Mouse (Mus musculus) right cerebral cortex, postnatal 25 days (tissue): Measurements from ENCODE around the gene Zbtb46.

Experiments
- DNase-seq: peaks from one replicate; pipeline ENCODE4 v3.0.0; 2022

The Zbtb46 gene

DNA sequence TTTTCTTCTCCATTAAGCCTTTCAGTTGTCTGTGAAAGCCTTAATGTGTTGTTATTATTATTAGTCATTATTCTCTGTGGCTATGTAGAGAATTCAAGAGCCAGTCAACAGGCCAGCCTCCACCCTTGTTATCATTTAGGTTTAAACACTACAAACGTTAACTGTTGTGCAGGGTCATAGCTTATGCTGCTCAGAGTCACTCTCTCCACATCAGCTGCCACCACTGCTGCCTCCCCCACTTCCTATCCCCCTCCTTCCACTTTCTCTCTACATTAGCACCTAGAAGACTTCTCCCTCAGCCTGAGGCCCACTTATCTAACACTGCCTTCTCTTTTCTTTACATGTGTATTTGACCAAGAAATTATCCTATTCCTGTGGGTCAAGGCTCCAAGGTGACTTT, 57.7 kb downstream of the Zbtb46 start:
- DNase-seq, result no peak

DNA sequence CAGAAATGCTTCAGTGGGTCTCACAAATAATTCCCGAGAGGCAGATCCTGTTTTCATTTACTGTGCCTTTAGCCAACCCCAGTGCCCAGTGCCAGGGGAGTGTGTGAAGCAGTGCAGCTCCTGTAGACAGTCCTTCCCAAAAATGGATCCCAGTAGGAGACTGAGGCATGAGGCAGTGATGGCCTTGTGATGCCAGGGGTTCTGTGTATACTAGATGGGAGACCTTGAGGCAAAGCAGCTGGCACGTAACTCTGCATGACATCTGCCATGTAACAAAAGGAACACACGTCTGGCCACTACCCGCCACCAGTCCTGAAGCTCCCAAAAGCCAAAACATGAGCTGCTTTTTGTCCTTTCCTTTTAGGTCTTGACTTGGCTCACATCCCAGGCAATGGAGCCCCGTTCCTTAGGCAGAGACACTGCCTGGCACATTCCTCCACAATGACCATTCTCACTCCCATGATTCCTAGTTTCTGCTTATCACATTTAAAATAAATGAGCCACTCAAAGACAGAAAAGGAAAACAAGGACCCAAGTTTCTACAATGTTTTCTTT, 61.9 kb downstream of the Zbtb46 start:
- no peak for DNase-seq

DNA sequence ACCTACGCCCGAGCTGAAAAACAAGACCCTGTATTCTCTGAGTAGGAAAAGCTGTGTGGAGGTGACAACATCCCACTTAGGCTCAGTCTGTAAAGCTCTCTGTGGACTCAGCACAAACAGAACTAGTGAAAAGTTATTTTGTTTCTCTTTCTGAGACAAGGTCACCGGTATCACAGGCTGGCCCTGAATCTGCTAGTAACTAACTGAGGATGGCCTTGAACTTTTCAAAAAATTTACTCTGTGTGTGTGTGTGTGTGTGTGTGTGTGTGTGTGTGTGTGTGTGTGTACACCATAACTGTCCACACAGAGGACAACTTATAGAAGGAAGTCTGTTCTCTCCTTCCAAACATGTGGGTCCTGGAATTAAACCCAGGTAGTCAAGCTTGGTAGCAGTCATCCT, 65.1 kb downstream of the Zbtb46 start:
- no peak for DNase-seq

DNA sequence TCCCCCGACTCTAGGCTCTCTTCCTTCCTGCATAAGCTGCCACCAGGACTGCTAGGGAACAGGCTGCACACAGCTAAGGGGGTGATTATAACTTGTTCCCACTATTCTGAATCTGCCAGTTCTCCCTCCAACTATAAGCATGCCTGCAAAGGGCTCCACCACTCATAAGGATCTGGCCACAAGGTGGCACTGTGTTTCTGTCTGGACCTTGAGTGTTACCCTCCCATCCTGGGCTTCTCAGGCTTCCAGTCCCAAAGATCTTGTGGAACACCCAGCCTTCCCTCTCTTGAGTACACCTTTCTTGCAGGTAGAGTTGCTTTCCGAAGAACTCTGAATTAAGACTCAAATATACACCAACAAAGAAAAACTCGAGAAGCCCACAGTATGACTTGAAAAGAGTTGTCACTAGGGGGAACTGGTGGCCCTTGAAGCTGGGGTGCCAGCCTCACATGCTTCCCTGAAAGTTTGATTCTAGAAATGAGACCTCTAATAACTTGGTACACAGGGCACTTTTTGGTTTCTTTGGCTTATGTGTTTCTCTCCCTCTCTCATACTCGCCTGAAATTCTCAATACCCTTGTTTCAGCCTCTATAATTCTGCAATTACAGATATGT, 66.5 kb downstream of the Zbtb46 start:
- DNase-seq, result peak; percentile 83

DNA sequence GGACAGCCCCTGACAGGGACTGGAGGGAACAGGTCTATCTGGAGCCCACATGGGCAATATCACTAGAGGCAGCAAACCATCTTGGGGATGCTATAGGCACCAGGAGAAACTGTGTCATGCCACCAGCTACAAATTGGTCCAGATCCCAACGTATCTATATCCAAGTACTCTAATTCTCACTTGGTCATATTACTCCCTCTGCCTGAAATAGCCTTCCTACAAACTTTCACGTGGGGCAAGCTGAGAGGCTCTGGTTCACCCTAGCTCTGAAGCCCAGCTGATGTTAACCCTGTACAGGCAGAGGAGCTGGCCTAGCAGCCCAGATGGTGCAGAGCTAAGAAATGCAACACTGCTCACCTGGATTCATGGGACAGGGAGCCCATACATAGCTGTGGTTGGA, 67.7 kb downstream of the Zbtb46 start:
- no peak for DNase-seq

DNA sequence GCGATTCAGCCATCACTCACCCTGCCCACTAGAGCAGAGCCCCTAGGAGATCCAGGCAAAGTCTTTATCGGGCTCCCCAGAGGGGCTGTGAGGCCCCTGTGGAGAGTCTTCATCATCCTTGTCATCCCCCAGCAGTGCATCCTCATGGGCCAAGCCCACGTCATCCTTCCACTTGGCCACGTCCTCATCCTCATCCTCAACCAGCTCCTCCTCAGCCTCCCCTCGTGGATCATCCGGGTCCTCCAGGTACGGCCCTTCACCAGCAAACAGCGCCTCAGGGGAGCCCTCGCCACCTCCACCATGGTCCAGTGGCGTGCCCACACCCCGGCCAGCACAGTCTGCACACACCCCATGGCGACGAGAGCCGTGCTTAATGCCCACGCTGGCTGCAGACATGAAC, 68.2 kb downstream of the Zbtb46 start:
- DNase-seq, result no peak

DNA sequence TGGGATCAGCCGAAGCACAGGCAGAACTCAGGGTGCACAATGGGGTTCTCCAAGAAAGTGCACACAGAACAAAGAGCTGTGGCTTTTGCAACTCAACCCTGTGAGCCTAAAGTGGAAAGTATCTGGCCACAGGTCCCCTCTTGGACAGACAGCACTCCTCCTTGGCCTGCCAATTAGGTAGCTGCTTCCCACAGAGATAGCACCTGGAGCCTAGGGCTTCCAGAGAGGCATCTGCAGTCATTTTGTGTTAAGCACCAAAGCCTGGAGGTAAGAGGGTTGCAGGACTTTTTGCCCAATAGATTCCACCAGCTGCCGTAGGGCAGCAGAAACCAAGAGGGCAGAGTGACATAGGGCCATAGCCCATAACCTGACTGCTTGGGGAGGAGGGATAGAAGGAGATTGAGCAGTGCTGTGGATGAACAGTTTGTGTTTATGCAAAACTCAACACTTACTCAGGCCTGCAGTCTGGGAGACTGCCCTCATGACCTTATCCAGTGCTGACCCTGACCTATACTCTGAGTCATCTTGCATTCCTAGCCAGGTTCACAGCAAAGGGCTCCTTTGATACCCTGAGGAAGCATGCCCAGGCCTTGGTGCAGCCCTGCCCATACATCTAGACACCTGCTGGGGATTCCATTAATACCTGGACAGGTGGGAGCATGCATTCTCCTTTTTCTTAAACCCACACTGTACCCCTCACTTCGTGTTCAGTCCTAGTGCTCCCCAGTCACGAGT, 68.9 kb downstream of the Zbtb46 start:
- DNase-seq, result no peak

DNA sequence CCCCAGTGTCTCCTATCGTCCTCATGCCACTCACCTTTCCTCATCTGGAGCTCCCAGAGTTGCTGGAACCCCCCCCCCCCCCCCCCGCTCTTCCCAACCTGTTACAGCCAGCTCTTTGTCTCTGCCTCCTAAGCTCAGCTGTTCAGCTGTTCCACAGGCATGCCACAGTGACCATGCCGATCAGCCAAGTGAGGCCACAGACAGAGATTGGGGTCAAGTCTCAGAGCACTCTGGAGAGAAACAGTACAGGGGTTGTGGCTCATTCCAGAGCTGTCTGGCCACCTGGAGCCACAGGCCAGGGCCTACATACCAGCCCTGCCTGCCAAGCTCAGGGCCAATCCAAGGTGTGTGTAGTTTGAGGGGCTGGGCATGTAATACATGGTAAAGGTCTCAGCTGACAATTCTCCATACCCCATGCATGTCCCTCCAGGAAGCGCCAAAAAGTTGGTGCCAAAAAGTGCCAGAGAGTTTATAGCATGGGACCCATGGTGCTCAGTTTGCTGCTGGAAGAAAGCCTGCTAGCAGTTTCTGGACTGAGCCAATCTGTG, 72.5 kb downstream of the Zbtb46 start:
- DNase-seq, result no peak

DNA sequence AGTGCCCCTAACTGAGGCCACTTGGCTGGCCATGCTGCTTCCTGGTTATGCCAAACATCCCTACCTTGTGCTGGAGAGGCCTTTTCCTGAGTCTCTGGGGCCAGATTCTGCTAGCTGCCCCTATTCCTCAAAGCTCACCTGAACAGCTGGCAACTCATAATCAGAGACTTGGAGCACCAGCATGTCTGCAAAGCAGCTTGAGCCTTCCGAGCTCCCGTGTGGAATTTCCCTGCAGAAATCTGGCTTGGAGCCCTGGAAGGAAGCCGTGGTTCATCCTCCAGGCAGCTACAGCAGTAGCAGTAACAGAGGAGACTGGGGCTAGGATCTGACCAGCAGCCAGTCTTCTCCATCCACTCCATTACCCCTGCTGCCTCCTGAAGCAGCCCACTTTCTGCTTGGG, 73.3 kb downstream of the Zbtb46 start:
- DNase-seq, result peak; percentile 73

DNA sequence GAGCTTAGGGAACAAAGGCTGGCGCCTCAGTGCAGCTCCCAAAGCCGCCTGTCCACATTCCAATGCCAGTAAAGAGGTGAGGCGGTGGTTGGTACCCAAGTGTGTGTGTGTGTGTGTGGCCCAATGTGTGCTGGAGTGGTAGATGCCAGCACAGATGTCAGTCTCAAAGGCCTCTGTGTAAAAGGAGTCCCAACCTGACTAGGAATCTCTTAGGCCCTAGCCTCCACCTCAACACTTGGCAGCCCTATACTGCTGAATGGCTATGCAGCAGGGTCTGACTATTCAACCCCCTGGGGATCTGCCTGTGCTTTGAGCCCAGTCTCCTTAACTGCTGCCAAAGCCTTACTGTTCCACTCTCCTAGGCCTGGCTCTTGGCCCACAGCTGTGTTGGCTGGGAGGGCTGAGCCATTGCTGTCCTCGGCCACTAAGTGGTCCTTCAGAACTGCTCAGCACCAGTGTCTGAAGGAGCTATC, 74.3 kb downstream of the Zbtb46 start:
- no peak for DNase-seq

DNA sequence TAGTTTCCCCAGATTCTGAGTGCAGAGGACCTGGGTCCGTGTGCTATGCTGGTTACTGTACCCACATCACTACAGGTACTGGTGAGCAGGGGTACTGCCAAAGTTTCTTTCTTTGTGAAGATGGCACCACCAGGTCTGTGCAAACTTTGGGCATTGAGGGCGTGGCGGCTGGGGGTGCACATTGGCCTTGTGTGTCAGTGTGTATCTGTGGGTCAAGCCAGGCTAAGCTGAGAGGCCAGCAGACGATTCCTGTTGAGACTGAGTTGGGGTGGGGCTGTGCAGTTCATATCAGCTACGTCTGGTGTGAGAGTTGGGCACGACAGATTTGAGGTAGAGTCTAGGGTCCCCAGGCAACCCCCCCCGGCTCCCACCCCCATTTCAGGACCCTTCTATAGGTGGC, 74.8 kb downstream of the Zbtb46 start:
- no peak for DNase-seq

DNA sequence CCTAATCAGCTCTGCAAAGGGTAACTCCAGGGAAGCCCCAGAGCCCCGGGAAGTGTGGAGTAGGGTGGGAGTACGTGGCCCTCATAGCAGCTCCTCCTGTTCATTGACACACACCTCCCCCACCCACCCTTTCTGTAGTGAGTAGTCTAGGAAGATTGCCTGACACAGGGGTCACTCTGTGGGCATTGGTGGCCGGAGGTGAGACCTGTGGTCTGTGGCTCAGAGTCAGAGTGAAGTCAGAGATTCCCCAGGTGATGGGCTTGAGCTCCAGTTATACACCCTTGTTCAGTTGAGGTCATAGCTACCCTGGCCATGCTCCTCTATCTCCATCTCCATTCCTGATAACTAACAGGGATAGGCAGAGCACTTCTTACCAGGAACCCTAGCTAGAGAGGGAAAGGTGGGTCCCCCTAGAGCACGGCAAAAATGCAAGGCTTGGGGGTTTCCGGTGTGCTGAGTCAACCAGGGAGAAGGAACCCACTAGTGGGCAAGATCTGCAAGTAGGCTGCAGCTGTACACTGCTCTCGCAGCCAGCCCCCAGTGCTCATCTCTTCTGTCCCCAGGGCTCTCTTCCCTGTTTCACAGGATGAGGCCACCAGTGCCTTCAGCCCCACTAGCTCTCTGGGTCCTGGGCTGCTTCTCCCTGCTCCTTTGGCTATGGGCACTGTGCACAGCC, 77.5 kb downstream of the Zbtb46 start:
- no peak for DNase-seq

DNA sequence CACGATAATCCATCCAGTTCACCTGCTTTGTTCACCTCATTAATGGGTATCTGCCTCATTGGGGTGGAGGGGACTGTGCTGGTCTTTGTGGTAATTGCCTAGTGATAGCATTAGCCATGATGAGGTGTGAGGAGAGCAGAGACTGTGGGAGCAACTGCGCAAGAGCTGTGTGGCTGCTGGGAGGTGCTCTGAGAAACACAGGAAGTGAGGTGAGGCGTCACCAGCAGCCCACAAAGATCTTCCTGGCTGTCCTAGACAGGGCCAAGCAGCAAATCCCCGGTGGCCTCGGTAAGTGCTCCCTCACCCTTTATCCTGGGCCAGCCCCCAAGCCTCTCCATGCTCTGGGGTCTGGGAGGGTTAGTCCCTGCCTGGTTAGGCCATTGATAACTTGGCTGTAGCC, 78.1 kb downstream of the Zbtb46 start:
- no peak for DNase-seq

DNA sequence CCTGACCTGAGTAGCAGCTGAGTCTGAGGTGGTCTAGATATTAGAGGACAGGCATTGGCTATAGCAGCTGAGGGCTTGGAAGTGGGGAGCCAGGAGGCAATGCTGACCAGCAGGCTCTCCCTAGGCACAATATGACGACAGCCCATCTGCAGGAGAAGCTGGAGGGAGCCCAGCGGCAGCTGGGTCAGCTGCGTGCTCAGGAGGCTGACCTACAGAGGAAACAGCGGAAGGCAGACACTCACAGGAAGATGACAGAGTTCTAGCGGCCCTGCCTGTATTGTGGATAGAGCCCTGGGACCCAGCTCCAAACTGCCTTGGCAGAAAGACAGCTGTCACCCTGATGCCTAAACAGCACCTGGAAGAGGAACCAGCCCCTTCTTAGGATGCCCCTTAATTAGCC, 79.0 kb downstream of the Zbtb46 start:
- no peak for DNase-seq

DNA sequence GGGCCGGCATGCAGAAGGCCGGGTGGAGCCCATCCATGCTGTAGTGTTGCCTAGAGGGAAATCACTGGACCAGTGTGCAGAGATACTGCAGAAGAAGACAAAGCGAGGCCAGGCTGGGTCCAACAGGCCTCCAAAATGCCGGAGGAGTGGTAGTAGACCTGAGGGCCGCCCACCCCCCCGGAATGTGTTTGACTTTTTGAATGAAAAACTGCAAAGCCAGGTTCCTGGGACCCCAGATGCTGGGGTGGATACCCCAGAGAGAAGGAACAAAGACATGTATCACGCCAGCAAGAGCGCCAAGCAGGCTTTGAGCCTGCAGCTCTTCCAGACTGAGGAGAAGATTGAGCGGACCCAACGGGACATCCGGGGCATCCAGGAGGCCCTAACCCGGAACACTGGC, 79.4 kb downstream of the Zbtb46 start, which contains the start of gene Lime1:
Gene Lime1, plus strand, starts transcription at position 301 of the 400 bp plus-strand sequence.
- DNase-seq, result no peak

DNA sequence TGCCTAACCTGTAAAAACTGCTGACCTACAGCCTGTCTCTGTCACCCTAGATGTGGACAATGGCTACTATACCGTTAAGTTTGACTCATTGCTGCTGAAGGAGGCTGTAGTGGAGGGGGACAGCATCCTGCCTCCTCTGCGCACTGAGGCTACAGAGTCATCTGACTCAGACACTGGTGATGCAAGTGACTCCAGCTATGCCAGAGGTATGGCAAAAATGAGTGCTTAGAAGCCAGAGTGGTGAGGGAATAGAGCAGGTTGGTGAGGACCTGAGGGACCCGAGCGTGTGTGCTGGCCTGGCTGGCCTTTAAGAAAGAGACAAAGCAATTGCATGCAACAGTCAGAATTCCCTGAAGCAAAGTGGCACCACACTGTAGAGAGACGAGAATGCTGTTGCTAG, 80.5 kb downstream of the Zbtb46 start:
- no peak for DNase-seq

DNA sequence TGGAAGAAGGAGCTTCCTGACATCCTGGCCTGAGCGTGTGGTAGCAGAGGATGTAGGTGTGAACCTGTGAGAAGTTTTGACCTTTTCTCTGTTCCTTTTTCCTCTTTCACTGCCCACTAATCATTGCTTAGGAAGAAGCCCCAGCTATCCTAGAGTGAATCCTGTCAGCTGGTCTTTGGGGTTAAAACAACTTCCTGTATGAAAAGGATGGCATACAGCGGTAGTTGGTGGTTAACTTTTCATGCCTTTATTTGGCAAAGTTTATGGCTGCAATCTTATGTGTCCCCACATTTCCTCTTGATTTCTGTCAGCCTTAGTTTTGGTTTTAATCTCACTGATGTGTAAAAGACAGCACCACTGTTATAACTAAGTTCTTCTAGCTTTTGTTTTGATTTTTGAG, 82.0 kb downstream of the Zbtb46 start:
- DNase-seq, result no peak

DNA sequence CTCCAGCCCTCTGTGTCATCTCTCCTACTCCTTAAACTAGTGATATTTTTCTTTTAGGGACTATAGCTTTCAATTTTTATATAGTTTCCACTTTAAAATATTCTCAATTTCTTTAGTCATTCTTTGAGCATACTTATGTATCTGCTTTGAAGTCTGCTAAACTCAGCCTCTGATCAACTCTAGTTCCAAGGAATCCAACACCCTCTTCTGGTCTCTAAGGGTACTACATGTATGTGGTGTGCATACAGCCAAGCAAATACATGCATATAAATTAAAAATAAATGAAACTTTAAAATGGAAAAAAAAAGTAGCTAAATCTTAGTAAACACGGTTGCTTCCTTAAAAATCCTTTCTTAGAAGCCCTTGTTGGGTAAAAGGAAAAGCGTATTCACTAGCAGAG, 83.4 kb downstream of the Zbtb46 start:
- no peak for DNase-seq

DNA sequence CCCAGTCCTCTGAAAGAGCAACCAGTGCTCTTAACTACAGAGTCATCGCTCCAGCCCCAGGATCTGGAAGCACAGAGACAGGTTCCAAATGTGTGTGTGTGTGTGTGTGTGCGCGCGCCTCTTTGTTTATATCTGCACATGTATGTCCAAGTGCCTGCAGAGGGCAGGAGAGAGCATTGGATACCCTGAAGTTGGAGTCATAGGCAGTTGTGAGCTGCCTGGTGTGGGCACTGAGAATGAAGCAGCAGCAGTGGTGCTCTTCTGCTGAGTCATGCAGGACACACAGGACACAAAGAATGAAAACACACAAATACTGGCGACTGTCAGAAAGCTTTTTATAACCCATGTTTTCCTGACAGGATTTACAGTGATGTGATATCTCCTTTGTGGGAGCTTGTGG, 89.2 kb downstream of the Zbtb46 start:
- DNase-seq, result no peak

DNA sequence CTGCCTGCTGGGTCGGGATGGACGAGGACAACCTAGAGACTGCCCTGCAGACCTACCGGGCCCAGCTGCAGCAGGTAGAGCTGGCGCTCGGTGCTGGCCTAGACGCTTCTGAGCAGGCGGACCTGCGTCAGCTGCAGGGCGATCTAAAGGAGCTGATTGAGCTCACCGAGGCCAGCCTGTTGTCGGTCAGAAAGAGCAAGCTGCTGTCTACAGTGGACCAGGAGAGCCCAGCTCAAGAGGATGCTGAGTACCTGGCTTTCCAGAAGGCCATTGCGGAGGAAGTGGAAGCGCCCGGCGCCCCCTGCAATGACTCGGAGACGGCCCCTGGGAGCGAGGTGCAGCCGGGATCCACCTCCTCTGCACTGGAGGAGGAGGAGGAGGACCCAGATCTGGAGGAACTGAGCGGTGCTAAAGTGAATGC, 93.6 kb downstream of the Zbtb46 start:
- DNase-seq, result no peak

DNA sequence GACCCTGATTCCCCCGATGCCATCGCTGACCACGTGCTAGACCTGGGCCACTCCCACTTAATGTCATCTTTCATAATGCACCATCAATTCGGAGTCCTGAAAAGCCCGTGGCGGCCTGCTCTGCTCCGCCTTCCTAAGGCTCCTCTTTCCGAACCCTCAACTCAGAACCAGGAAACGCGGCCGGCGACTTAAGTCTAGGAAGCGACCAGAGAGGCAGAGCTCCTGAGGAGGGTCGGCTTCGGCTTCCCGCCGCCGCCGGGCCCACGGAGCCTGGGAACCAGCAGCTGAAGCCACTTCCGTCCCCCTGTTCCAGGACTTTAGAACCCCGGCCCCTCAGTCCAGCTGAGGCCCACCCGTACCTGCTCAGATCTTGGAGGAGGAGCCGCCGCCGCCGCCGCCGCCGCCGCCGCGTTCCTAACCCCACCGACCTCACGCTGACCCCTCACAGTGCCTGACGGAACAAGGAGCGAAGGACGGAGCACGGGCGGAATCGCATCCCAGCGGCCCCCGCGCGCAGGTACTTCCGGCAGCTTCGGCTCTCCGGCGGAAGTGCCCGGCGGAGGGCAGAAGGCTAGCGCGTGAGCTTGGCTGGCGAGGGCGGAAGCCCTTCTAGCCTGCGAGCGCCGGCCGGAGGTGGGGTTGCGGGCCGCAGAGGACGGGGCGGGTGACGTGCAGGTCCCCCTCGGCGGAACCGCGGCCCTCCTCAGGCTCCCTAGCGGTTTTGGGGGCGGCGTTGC, 94.2 kb downstream of the Zbtb46 start, which contains the start of the genes Zgpat and Arfrp1:
Gene Zgpat, plus strand, starts transcription at position 69 of the 737 bp plus-strand sequence.
Gene Arfrp1, minus strand, starts transcription at position 545 of the 737 bp plus-strand sequence.
- DNase-seq, result peak; percentile 93

DNA sequence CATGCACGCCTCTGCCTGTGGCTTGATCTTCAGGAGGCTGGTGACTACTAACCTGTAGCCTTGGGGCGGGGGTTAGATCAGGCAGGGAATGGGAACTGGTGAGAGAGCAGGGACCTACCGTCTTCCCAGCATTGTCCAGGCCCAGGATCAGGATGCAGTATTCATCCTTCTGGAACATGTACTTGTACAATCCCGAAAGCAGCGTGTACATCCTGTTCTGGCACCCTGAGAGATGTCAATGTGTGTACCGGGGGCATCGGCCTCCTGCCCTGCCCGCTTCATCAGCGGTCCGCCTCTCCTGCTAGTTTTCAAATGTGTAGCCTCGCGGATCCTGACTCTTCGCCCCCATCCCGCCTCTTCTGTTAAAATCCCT, 94.8 kb downstream of the Zbtb46 start:
- no peak for DNase-seq

DNA sequence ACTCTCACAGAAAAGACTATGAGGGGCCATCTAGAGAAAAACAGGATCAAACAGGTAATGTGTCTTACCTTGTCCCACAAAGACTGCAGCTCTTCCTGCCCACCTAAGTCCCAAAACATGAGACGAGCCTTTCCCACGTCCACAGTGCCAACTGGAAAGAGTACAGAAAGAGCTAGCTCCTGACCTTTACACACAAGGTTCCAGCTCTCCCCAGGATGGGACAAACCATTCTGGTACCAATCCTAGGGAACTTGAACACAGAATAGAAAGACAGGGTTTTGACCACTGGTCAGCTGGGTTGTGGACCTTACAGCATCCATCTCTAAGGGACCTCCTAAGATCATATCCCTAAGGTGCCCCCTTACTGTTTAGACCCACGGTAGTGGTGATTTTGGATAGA, 95.3 kb downstream of the Zbtb46 start:
- no peak for DNase-seq
